Mouse (Mus musculus) midbrain, embryonic 14.5 days (tissue): ENCODE measurements around the gene Olfr1047. TPM values are rescaled to one million over a fixed set of nuclear protein-coding genes. Genes with fewer than 3 reads are reported as not detected.

Source experiments
- ATAC-seq: fragments of 200-750 bp; cut with Nextera tagmentation; 2 replicates; pipeline ENCODE4 v1.8.0; 2017; ENCODE audit warnings: moderate number of reproducible peaks, moderate library complexity; ENCODE audit not compliant: low FRiP score, low TSS enrichment
- DNase-seq: peaks from one replicate; pipeline ENCODE4 v3.0.0-alpha.2; 2015
- H3K27ac ChIP-seq: fragments of 300-500 bp; sonication (generic); replicated peaks from 2 replicates; pipeline ENCODE4 v1.5.1; 2014; ENCODE audit warnings: mild to moderate bottlenecking, low read depth, low read length, moderate library complexity
- H3K27me3 ChIP-seq: fragments of 300-500 bp; sonication (generic); 2 replicates; pipeline ENCODE4 v1.6.1; 2014; ENCODE audit warnings: low read length, control low read depth, mixed read lengths; ENCODE audit not compliant: control insufficient read depth, insufficient read depth
- H3K36me3 ChIP-seq: fragments of 300-500 bp; sonication (generic); 2 replicates; pipeline ENCODE4 v1.6.1; 2014; ENCODE audit warnings: low read length, control low read depth; ENCODE audit not compliant: control insufficient read depth, insufficient read depth
- H3K4me1 ChIP-seq: fragments of 300-500 bp; sonication (generic); 2 replicates; pipeline ENCODE4 v1.6.1; 2014; ENCODE audit warnings: mild to moderate bottlenecking, antibody characterized with exemption, low read length, control low read depth; ENCODE audit not compliant: control insufficient read depth, insufficient read depth
- H3K4me2 ChIP-seq: fragments of 300-500 bp; sonication (generic); 2 replicates; pipeline ENCODE4 v1.6.1; 2014; ENCODE audit warnings: mild to moderate bottlenecking, low read length, moderate library complexity
- H3K4me3 ChIP-seq: fragments of 300-500 bp; sonication (generic); replicated peaks from 2 replicates; pipeline ENCODE4 v1.5.1; 2014; ENCODE audit warnings: low read depth, low read length
- H3K9ac ChIP-seq: fragments of 300-500 bp; sonication (generic); replicated peaks from 2 replicates; pipeline ENCODE4 v1.6.1; 2014; ENCODE audit warnings: mild to moderate bottlenecking, low read length, moderate library complexity
- H3K9me3 ChIP-seq: fragments of 300-500 bp; sonication (generic); 2 replicates; pipeline ENCODE4 v1.6.1; 2016; ENCODE audit warnings: low read length, control low read depth, mixed read lengths; ENCODE audit not compliant: control insufficient read depth
- polyA plus RNA-seq: library from polyadenylated mRNA; unstranded; fragments of >200 nt; fragmentation: Nextera tagmentation; extraction: Ambion mirVana; gene quantifications from 2 replicates; pipeline ENCODE4 v1.2.1, GENCODE M21; 2014

Gene Olfr1047
- polyA plus RNA-seq, 1 experiment from 2014 or later = not detected

GRCm38 (mm10) chr2:86177720-86178119 is 53.5 kb downstream of the Olfr1047 start, which contains the start of gene Olfr1044:
Gene Olfr1044, minus strand, starts transcription at chr2:86177820.
- no peak for ATAC-seq
- no peaks in the 10 kb centered on the region for H3K27me3 ChIP-seq
- no peaks in the 10 kb centered on the region for H3K36me3 ChIP-seq

More at GRCm38 (mm10) chr2:86177720-86178119, 53.5 kb downstream of the Olfr1047 start, which contains the start of gene Olfr1044:
- no peak within 1 kb of the TSS for H3K27ac ChIP-seq
- no peak for DNase-seq
- H3K4me2 ChIP-seq = no peak within 1 kb of the TSS
- no peak within 1 kb of the TSS for H3K9ac ChIP-seq
- H3K4me1 ChIP-seq = no peaks in the 10 kb centered on the region
- no peaks in the 10 kb centered on the region for H3K9me3 ChIP-seq
- no peak within 1 kb of the TSS for H3K4me3 ChIP-seq

Other genes starting within 250 kb of the Olfr1047 start
- gene Olfr1031, start 241.1 kb downstream of the Olfr1047 start, polyA plus RNA-seq = not detected in 2 replicates
- not detected in 2 replicates for gene Olfr1032, start 225.9 kb downstream of the Olfr1047 start, polyA plus RNA-seq
- gene Olfr1033, start 210.8 kb downstream of the Olfr1047 start, polyA plus RNA-seq = 0.63 TPM in 1 of 2 replicates, not detected in the other
- not detected in 2 replicates for gene Olfr1034, start 185.5 kb downstream of the Olfr1047 start, polyA plus RNA-seq
- gene Olfr1036, start 157.4 kb downstream of the Olfr1047 start, polyA plus RNA-seq = not detected in 2 replicates
- gene Olfr1037, start 144.0 kb downstream of the Olfr1047 start, polyA plus RNA-seq = not detected in 2 replicates
- gene Olfr1039, start 95.5 kb downstream of the Olfr1047 start, polyA plus RNA-seq = not detected in 2 replicates
- gene Olfr1040, start 84.7 kb downstream of the Olfr1047 start, polyA plus RNA-seq = not detected in 2 replicates
- not detected in 2 replicates for gene Olfr1042, start 69.6 kb downstream of the Olfr1047 start, polyA plus RNA-seq
- not detected in 2 replicates for gene Olfr1043, start 63.9 kb downstream of the Olfr1047 start, polyA plus RNA-seq
- not detected in 2 replicates for gene Olfr1044, start 53.6 kb downstream of the Olfr1047 start, polyA plus RNA-seq
- gene Olfr52, start 45.7 kb downstream of the Olfr1047 start, polyA plus RNA-seq = not detected in 2 replicates
- gene Olfr1045, start 28.4 kb downstream of the Olfr1047 start, polyA plus RNA-seq = not detected in 2 replicates
- not detected in 2 replicates for gene Olfr1046, start 12.1 kb downstream of the Olfr1047 start, polyA plus RNA-seq
- not detected in 2 replicates for gene Olfr1048, start 8.9 kb upstream of the Olfr1047 start, polyA plus RNA-seq
- not detected in 2 replicates for gene Olfr1049, start 26.9 kb upstream of the Olfr1047 start, polyA plus RNA-seq
- not detected in 2 replicates for gene Olfr1051, start 47.7 kb upstream of the Olfr1047 start, polyA plus RNA-seq
- not detected in 2 replicates for gene Olfr1052, start 61.1 kb upstream of the Olfr1047 start, polyA plus RNA-seq
- not detected in 2 replicates for gene Olfr1053, start 83.9 kb upstream of the Olfr1047 start, polyA plus RNA-seq
- not detected in 2 replicates for gene Olfr1054, start 104.0 kb upstream of the Olfr1047 start, polyA plus RNA-seq
- not detected in 2 replicates for gene Olfr1055, start 118.9 kb upstream of the Olfr1047 start, polyA plus RNA-seq
- gene Olfr1056, start 131.1 kb upstream of the Olfr1047 start, polyA plus RNA-seq = not detected in 2 replicates
- gene Olfr1057, start 147.0 kb upstream of the Olfr1047 start, polyA plus RNA-seq = not detected in 2 replicates
- not detected in 2 replicates for gene Olfr1058, start 157.2 kb upstream of the Olfr1047 start, polyA plus RNA-seq
- gene Olfr1061, start 182.6 kb upstream of the Olfr1047 start, polyA plus RNA-seq = not detected in 2 replicates
- gene Olfr1062, start 195.3 kb upstream of the Olfr1047 start, polyA plus RNA-seq = not detected in 2 replicates
- gene Olfr1065, start 219.2 kb upstream of the Olfr1047 start, polyA plus RNA-seq = not detected in 2 replicates
- not detected in 2 replicates for gene Olfr1066, start 224.9 kb upstream of the Olfr1047 start, polyA plus RNA-seq